Mouse (Mus musculus) intestine, postnatal 0 days (tissue): Measurements from ENCODE around the gene Dcpp2. TPM values are rescaled to one million over a fixed set of nuclear protein-coding genes. Genes with fewer than 3 reads are reported as not detected.
A peak's percentile ranks its signal among the peaks of the same experiment; 100 is the strongest.
"Not testable (repeated sequence)": the region's sequence is repeated elsewhere in the genome, so short reads cannot be mapped to it uniquely, and the experiment has no call there.

Experiments
- ATAC-seq: fragments of 200-750 bp; cut with Nextera tagmentation; 2 replicates; pipeline ENCODE4 v1.8.0; 2017; ENCODE audit warnings: mild to moderate bottlenecking, moderate TSS enrichment, moderate library complexity
- H3K27ac ChIP-seq: fragments of 300-500 bp; sonication (generic); 2 replicates; pipeline ENCODE4 v1.5.1; 2014; ENCODE audit warnings: mild to moderate bottlenecking, low read depth, low read length, moderate library complexity
- H3K27me3 ChIP-seq: fragments of 300-500 bp; sonication (generic); replicated peaks from 2 replicates; pipeline ENCODE4 v1.6.1; 2014; ENCODE audit warnings: low read length, mixed read lengths; ENCODE audit not compliant: control insufficient read depth, insufficient read depth
- H3K36me3 ChIP-seq: fragments of 300-500 bp; sonication (generic); 2 replicates; pipeline ENCODE4 v1.6.1; 2014; ENCODE audit warnings: mild to moderate bottlenecking, moderate library complexity; ENCODE audit not compliant: control insufficient read depth, insufficient read depth
- H3K4me1 ChIP-seq: fragments of 300-500 bp; sonication (generic); replicated peaks from 2 replicates; pipeline ENCODE4 v1.6.1; 2014; ENCODE audit warnings: antibody characterized with exemption, low read length, mixed read lengths; ENCODE audit not compliant: control insufficient read depth, insufficient read depth
- H3K4me2 ChIP-seq: fragments of 300-500 bp; sonication (generic); replicated peaks from 2 replicates; pipeline ENCODE4 v1.6.1; 2014; ENCODE audit warnings: low read depth, mild to moderate bottlenecking, moderate library complexity
- H3K4me3 ChIP-seq: fragments of 300-500 bp; sonication (generic); 2 replicates; pipeline ENCODE4 v1.5.1; 2014; ENCODE audit warnings: low read depth, low read length
- H3K9ac ChIP-seq: fragments of 300-500 bp; sonication (generic); 2 replicates; pipeline ENCODE4 v1.6.1; 2014; ENCODE audit warnings: mild to moderate bottlenecking, low read depth, low read length
- H3K9me3 ChIP-seq: fragments of 300-500 bp; sonication (generic); 2 replicates; pipeline ENCODE4 v1.6.1; 2016; ENCODE audit warnings: mixed run types; ENCODE audit not compliant: control insufficient read depth
- CTCF ChIP-seq: sonication (generic); IDR thresholded peaks from 2 replicates; pipeline ENCODE4 v1.5.1; 2016; ENCODE audit warnings: low read depth, mild to moderate bottlenecking, control low read depth, antibody characterized with exemption, moderate library complexity
- WGBS: fragments of 180-500 bp; shearing (Covaris S2); extraction: QIAGEN DNeasy Blood & Tissue Kit; methylation state at CpG from one replicate; pipeline ENCODE4 v1.1.7; 2014; 5-methylcytosine and 5-hydroxymethylcytosine counted together
- polyA plus RNA-seq: library from polyadenylated mRNA; unstranded; fragments of >200 nt; fragmentation: Nextera tagmentation; extraction: Ambion mirVana; gene quantifications from 2 replicates; pipeline ENCODE4 v1.2.1, GENCODE M21; 2015

The Dcpp2 gene
- polyA plus RNA-seq: not detected in 2 replicates

DNA sequence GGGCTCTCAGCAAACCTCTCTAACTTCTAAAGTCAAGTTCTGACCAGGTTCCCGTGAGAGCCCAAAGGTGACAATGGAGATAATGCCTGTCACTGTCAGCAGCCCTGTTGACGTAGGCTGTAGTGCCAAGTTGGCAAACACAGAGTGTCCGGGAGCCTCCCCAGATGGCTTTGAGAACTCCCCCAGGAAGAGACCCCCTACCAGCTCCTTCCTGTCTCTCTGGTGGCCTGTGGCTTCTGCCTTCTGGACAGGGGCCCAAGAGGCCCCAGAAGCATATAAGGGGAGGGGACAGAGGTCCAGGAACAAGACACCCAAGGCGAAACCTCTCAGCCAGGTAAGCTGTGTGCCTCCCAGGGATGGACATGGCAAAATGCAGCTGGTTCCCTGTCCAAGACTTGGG, at the start of gene Dcpp2, which contains the start of gene Dcpp1:
TSS of gene Dcpp2 (plus strand) at position 305 of the 400 bp plus-strand sequence.
TSS of gene Dcpp1 (plus strand) at position 301 of the 400 bp plus-strand sequence.
- H3K4me2 ChIP-seq, H3K4me3 ChIP-seq, H3K9ac ChIP-seq, H3K27me3 ChIP-seq, H3K36me3 ChIP-seq, H3K4me1 ChIP-seq, H3K9me3 ChIP-seq, H3K27ac ChIP-seq, ATAC-seq: not testable (repeated sequence)
- 59% methylated on average over 4 of the region's 4 CpGs for WGBS

DNA sequence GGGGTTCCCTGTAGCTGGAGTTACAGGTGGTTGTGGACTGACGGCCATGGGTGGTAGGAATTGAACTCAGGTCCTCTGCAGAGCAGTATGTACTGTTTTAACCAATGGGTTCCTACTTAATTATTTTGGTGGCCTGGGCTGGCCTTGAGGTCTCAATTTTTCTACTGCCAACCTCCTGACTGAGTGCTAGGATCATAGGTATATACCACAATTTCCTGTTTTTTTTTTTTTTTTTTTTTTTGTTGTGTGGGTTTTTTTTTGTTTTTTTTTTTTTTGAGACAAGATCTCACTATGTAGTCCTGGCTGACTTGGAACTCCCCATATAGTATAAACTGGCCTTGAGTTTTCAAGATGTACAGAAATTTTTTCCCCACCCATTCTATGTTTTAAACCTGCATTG, 49.5 kb upstream of the Dcpp2 start:
- H3K27me3 ChIP-seq: no peaks in the 10 kb centered on the region
- TF ChIP-seq CTCF: no peak
- H3K4me1 ChIP-seq: no peaks in the 10 kb centered on the region; the same call in none of the 2 replicates
- H3K4me3 ChIP-seq: no peak overlapping the region
- no peak overlapping the region for H3K4me2 ChIP-seq
- ATAC-seq: no peak
- no peaks in the 10 kb centered on the region for H3K9me3 ChIP-seq
- peaks cover 10% of the 10 kb centered on the region; the same call in 1 of the 2 replicates for H3K36me3 ChIP-seq
- H3K9ac ChIP-seq: no peak overlapping the region
- WGBS: 97% methylated on average over 1 of the region's 1 CpGs
- H3K27ac ChIP-seq: no peak overlapping the region

DNA sequence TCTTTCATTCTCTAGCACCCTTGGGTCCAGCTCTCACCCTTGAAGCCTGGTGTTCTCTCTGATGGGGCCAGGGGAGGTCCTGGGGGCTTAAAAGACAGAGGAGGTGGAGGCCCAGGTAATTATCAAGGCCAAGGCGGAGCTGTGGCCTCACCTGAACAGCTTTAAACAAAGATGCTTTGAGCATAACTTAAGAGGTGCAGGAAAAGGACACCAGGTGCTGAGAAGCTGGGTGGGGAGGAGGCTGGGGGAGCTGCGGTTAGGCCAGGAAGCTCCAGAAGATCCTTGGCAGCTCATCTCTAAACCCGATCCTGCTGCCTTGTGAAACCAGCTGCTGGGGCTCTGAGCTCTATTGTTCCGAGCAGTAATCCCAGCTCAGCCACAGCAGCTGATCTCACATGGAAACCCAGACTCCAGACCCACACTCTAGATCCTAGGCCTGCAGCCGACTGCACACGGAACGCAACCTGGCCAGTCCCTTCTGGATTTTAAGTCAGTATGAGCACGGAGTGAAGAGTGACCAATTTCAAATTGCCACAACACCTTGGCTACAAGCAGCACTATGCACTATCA, 44.6 kb upstream of the Dcpp2 start, which contains the start of gene Prss33:
TSS of gene Prss33 (minus strand) at position 51 of the 570 bp plus-strand sequence.
- no peak for ATAC-seq
- no peak for TF ChIP-seq CTCF
- WGBS: 71% methylated on average over 8 of the region's 8 CpGs
- no peaks in the 10 kb centered on the region for H3K36me3 ChIP-seq
- no peak within 1 kb of the TSS for H3K27ac ChIP-seq
- no peaks in the 10 kb centered on the region for H3K9me3 ChIP-seq
- H3K4me2 ChIP-seq: no peak within 1 kb of the TSS
- H3K27me3 ChIP-seq: no peaks in the 10 kb centered on the region
- H3K4me1 ChIP-seq: no peaks in the 10 kb centered on the region
- H3K4me3 ChIP-seq: no peak within 1 kb of the TSS
- no peak within 1 kb of the TSS for H3K9ac ChIP-seq

- no peak overlapping the region for H3K9ac ChIP-seq
- H3K27me3 ChIP-seq: no peaks in the 10 kb centered on the region
- ATAC-seq: no peak
- no peaks in the 10 kb centered on the region for H3K4me1 ChIP-seq
- no peak overlapping the region for H3K27ac ChIP-seq
- H3K36me3 ChIP-seq: no peaks in the 10 kb centered on the region
- no peaks in the 10 kb centered on the region for H3K9me3 ChIP-seq
- no peak overlapping the region for H3K4me2 ChIP-seq
- TF ChIP-seq CTCF: peak; percentile 80
- WGBS: 32% methylated on average over 4 of the region's 4 CpGs
- H3K4me3 ChIP-seq: no peak overlapping the region
Observed at GRCm38 (mm10) chr17:23841145-23841544, 39.5 kb upstream of the Dcpp2 start.

DNA sequence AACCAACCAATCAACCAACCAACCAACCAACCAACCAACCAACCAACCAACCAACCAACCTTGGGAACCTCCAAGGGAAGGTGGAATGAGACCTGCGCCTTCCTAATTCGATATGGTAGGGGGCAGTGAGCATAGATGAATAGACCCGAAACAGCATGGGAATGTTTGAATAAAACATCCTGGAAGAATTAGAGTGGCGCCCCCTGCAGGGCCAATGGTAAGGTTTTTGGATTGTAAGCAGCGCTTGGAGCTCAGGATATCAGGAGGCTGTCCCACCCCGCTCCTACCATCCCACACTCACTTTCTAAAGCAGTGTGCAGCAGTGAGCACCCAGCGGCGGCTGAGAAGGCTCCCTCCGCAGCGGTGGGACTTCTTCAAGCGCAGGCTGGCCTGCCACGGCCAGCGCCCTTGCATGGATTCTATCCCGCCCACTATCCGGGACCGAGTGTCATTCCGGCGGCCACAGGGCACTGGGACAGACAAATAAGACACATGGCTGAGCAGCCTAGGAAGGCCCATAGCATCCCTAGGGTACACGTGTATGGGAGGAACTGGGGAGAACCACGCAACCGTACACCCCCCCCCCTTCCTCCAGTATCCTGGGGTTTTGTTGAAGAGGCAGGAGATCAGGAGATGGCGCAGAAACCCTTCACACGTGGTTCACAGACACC, 37.4 kb upstream of the Dcpp2 start:
- Histone ChIP-seq H3K27me3 (no peaks in the 10 kb centered on the region), H3K4me2 (peak overlapping the region; percentile 43), H3K4me1 (no peaks in the 10 kb centered on the region), H3K36me3 (no peaks in the 10 kb centered on the region), H3K9ac (no peak overlapping the region), H3K9me3 (no peaks in the 10 kb centered on the region), H3K27ac (no peak overlapping the region), H3K4me3 (no peak overlapping the region)
- 55% methylated on average over 23 of the region's 23 CpGs for WGBS
- ATAC-seq: no peak
- TF ChIP-seq CTCF: peak; percentile 52

GRCm38 (mm10) chr17:23843812-23844273, 36.8 kb upstream of the Dcpp2 start, which contains the start of the genes Prss32 and Prss41:
Gene Prss32 (plus strand): TSS chr17:23843855.
Gene Prss41 (minus strand): TSS chr17:23844172.
- peak; percentile 87 for TF ChIP-seq CTCF
- 15% methylated on average over 19 of the region's 19 CpGs for WGBS
- peak within 1 kb of the TSS; percentile 23; the same call in 1 of the 2 replicates for H3K4me3 ChIP-seq
- H3K4me2 ChIP-seq: peak within 1 kb of the TSS; percentile 43
- H3K36me3 ChIP-seq: no peaks in the 10 kb centered on the region
- H3K9ac ChIP-seq: no peak within 1 kb of the TSS
- no peaks in the 10 kb centered on the region for H3K27me3 ChIP-seq
- no peaks in the 10 kb centered on the region for H3K4me1 ChIP-seq
- no peaks in the 10 kb centered on the region for H3K9me3 ChIP-seq
- peak; percentile 55 for ATAC-seq
- H3K27ac ChIP-seq: no peak within 1 kb of the TSS
